Mouse (Mus musculus) adrenal gland, adult 2 months (tissue): ENCODE measurements around the gene Dusp3. TPM values are rescaled to one million over a fixed set of nuclear protein-coding genes. Genes with fewer than 3 reads are reported as not detected.
"Not testable (repeated sequence)": the region's sequence is repeated elsewhere in the genome, so short reads cannot be mapped to it uniquely, and the experiment has no call there.

Experiments used
- DNase-seq: peaks from one replicate; pipeline ENCODE4 v3.0.0; 2021
- polyA plus RNA-seq: library from polyadenylated mRNA; depleted of rRNA; stranded (reverse); fragments of >200 nt; gene quantifications from 2 replicates; pipeline ENCODE4 v1.2.3, GENCODE M21; 2012
- total RNA-seq, 2 experiments: library from RNA; stranded (reverse); gene quantifications; 2 replicates each; pipeline ENCODE4 v1.2.3; 2021

Dusp3 gene
- total and polyA plus RNA-seq, 3 experiments = 89.8 to 189 (median 151) TPM

DNA sequence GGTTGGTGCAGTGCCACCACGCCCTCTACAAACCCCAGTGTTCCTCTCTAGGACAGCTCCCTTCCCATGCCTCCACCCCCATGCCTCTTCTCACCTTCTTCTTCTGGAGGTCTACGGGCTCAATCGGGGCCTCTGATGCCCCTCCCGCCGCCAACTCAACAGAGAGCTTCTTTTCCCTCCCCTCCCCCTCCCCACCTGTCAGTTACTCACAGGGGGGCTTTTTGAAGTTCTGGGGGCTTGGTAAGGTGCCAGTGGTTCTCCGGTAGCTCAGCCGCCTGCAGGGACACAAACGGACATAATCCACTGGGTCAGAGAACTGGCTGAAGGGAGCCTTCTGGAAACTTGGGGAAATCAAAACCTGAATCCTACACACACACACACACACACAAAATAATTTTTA lies 24.7 kb upstream of the Dusp3 start:
- no peak for DNase-seq

DNA sequence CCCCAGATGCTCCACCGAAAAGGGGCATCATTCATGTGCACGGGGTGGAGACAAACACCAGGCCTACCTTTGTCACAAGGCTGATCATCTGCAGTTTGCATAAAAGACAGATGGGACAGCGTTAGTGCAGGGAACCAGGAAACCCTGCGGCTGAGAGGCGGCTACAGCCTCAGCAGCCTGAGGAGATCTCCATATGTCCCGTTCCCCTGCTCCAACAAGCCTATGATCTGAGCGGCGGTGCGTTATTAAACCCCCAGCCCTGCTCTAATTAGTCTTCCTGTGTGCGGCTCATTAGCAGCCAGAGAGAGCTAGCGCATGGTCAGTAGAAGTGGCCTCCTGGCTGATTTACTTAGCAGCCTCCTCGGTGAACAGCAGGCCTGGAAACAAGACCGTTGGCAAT lies 23.3 kb upstream of the Dusp3 start:
- no peak for DNase-seq

DNA sequence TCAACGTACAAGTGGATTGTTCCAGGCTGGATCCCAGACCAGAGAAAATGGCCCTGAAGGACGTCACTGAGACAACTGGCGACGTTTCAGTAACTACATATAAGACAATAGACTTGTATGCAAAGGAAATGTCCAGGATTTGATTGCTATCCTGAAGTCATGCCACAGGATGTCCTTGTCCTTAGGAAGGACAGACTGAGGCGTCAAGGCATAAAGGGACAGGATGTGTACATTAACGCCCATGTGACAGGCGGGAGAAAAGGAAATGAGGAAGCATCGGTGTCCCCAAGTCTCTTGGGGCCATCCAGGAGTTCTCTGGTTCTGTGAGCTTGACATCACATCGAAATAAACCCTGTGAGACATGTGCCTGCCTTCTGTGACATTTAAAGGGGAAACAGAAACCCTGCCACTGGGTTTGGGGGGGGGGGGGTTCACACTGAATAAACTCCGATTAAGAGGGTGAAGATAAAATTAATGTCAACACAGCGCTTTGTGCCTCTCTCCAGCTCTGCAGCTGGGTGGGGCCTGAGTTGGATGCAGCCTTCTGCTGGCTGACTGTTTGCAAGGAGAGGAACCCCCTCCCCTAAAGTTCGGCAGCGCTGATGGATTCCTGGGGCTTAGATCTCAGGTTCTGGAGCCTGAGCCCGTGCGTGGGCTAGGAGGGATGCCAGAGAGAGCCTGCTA lies 22.3 kb upstream of the Dusp3 start:
- no peak for DNase-seq

DNA sequence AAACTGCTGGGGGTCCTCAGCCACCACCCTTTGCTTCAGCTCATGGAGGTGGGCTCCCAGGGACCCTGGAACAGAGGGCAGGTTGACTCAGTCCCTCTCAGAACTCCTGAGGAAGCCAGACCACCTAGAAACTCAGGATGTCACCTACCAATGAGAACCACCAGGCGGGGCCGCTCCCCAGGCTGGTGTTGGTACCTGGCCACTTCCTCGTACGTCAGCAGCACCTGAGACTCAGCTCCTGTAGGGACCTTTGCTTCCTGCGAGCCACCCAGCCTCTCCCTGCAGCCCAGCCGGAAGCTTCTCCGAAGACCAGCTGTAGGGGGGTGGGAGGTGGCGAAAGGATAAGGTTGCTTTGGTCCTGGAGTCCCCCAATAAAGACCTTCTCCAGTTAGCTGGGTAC lies 21.6 kb upstream of the Dusp3 start:
- DNase-seq = no peak

DNA sequence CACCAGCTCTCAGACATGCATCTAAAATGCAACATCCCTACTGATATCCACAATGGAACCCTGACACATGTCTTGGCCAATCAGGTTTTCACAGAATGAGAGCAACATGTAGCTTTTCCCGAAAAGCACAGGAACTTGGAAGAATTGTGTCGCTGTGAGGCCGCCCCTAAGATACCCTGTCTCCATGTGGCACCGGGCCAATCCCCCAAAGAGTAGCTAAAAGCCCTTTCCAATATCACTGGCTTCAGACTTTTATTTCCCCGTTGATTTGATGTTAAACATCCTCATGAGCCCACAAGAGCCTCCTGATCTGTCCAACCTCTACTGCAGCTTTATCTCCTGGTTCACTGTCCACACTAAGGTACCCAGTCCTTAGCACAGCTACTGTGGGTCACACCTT lies 19.9 kb upstream of the Dusp3 start:
- no peak for DNase-seq

DNA sequence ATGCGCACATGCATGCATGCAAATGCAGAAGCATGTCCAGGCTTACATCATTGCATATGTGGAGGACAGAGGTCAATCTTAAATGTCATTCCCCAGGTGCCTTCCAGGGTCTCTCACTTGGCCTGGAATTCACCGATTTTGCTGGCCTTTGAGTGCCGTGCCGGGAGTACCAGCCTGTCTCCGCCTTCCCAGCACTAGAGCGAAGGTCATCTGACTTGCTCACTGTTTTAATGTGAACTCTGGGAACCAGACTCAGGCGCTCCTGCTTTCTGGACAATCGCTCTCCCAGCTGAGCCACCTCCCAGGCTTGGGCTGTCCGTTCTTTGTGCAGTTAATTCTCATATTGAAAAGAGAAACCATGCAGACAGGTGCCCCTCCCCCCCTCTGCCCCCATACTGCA lies 19.5 kb upstream of the Dusp3 start:
- no peak for DNase-seq

DNA sequence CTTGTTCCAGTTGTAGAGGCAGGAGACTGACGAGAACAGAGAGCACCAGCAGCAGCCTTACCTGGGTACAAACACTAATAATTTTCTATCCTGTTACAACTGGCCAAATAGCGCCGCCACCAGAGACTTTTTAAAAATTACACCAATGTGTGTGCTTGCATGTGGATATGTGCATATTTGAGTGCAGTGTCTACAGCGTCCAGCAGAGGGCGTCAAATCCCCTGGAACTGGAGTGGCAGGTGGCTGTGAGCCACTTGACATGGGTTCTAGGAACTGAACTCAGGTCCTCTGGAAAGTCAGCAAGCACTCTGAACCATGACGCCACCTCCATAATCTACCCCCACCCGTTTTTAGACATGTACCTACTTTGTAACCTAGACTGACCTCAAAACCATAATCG lies 17.4 kb upstream of the Dusp3 start:
- DNase-seq = no peak

DNA sequence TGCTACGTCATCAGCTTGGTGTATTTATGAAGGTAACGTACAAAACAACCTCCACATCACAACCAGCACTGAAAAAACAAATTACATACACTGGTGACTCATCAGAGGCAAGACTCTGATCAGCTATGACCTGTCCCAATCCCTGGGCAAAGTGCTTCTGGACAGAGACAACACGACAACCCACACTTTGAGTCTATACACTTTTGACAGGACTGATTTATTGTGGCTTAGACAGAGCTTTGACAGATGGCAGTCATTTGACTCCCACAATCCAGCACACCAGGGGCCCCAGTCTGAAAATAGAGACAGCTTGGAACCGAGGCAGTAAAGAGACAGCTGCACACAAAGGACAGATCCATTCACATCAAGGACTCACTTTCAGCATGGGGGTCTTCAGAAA lies 12.7 kb upstream of the Dusp3 start:
- no peak for DNase-seq

DNA sequence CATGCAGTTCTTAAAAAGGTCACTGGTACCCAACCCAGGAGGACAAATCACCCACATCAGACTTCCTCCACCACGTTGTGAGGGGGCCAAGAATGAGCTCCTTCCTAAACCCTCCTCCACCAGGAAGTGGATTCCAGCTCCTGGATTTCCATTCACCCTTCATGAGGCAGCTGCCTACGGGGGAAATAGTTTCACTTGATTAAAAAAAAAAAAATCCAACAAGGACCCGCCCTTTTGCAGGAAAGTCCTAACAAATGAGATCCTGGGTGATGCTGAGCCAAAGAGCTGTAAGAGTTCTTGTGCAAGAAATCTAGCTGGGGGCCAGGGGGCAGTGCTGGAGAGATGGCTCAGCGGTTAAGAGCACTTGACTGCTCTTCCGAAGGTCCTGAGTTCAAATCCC lies 11.4 kb upstream of the Dusp3 start:
- peak; percentile 28 for DNase-seq

DNA sequence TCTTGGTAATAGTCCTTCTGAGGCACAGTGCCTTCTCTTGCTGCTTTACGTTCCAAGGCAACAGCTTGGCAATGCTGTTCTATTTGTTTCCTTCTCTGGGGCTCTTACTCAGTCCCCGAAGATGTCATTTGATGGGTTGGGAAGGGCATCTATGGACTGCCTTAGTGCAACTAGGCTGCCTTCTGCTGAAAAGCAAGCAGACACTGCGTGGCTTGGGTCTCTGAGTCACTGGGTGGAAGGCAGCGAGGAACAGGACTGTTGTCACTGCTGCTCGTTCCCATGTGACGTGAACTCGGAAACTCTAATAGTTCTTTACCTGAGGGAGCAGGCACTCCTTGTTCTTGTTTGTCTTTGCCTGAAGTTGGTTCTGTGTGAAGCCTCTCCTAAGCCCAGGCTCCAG lies 9.1 kb upstream of the Dusp3 start:
- DNase-seq = no peak

DNA sequence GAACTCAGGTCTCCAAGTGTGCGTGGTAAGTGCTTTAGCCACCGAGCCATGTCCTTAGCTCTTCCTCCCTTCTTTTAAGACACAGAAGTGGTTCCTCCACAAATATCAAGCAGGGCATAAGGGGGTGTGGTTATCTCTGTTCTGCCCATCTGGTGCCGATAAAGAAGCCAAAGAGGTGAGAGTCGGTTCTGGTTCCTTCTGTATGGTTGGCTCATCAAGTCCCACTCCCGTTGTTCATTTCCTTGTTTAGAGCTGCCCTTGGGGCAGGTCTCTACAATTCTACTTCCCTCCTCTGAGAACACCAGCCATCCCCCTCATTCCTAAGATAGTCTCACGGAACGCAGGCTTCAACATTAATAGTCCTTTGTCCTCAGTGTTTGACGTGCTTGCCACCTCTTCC lies 7.3 kb upstream of the Dusp3 start:
- DNase-seq = no peak

DNA sequence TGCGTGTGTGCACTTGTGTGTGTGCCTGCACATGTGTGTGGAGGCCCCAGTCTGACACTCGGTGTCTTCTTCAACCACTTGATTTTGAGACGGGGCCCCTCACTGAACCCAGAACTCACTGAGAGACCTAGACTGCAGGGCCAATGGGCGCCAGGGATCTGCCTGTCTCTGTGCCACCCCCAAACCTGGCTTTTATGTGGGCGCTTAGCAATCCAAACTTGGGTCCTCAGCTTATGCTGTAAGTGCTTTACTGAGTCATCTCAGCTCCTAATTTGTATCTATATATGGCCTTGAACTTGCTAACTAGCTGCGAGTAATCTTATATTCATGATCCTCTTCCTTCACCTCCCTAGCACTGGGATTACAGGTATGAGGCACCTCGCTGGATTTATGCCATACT lies 5.6 kb upstream of the Dusp3 start:
- no peak for DNase-seq

DNA sequence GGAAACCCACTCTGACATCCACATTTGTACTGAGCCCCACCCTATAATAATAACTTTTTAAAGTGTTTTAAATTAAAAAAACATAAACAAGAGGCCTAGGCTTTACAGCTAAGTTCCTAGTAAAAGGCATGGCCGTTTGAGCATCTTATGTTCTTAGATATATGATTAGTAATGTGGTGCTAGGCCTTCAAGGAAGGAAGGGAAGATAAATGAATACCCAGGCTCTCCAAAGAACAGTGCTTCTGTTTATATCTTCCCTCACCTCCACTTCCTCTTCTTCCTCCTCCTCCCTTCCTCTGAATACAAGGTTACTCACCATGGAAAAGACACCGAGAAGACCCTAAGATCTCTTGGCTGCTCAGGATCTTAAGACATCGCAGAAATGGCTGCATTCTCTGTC lies 5.0 kb upstream of the Dusp3 start:
- DNase-seq = no peak

DNA sequence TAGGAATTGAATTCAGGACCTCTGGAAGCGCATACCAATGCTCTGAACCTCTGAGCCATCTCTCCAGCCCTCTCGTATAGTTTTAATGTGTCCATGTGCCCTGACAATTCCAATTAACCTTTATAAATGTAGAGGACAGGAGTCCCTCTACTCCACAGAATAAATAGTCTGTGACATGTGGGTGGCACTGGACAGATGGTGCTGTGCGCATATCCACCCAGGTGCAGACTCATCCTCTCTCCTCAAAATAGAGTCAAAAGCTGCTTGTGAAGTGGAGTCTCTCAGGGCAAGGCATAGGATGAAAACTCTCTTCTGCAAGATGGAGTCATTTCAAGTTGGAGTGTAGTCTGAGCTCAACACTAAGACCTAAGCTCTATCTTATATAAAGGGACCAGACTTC lies 3.4 kb upstream of the Dusp3 start:
- no peak for DNase-seq

DNA sequence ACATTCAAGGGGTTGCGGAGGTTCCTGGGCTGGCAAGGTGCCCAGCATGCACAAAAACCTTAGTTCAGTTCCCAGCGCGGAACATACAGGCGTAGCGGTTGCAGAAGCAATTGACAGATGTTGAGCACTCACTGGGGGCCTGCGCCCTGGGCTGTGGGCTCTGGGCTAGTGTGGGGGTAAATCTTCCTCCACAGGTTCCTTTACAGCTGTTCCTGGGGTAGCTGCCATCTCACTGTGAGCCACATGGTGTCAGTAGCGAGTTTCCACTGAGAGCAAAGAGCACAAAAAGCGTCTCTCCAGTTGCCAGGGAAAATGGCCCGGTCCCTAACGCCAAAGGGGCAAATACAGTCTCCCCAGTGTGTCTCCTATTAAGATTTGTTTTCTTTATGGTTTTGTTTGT lies 823 bp downstream of the Dusp3 start:
- DNase-seq = peak; percentile 86

DNA sequence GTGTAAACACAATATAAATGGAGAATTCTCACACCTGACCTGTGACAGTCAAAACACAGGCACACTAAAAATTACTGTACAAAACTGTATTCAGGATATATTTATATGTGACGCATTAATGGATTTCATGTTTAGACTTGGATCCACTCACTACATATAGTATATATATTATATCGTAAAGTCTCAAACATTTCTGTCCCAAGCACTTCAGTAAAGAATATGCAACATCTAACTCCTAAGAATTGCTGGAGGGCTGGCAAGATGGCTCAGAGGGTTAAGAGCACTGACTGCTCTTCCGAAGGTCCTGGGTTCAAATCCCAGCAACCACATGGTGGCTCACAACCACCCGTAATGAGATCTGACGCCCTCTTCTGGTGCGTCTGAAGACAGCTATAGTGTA lies 1.4 kb downstream of the Dusp3 start:
- DNase-seq = not testable (repeated sequence)

DNA sequence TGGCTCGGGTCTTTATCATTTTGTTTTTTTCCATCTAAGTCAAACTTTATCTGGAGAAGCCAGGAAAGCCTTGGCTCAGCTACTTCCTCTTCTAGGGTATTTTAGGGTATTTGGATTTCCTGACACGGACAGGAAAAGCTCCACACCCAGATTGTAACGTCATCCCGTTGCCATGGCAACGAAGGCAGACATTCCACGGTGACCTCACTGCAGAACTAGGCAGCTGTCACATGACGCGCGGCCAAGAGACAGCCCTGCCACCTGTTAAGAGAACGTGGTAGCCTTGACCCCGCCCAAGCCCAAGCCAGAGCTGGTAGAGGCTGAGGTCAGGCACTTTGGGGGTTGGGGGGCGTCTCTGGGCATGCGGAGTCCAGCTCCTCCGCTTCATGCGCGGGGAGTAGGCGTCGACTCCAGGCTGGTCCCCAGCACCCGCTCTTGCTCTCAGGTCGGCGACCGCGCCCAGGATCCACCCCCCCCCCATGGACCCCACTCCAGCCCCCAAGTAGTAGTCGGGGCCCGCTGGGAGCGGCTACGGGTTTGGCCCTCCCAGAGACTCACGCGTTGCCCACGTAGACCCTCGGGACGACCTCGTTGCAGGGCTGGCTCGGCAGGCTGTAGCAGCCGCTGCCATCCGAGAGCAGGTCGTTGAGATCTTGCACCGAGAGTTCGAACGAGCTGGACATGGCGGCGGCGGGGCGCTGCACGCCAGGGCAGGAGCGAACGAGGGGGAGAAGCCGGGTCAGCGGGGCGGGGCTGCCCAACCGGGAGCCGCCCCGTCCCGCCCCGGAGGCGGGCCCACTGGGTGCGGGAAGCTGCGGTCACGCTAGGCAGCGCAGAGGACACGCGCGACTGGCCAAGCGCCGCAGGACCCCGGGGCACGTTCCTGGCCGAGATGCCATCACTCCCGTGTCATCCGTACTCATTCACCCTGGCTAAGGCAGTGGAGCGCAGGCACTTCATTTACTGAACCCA lies 2.5 kb downstream of the Dusp3 start, which contains the start of gene Cfap97d1:
Gene Cfap97d1 (plus strand): TSS at position 226 of the 972 bp plus-strand sequence.
- peak; percentile 94 for DNase-seq

DNA sequence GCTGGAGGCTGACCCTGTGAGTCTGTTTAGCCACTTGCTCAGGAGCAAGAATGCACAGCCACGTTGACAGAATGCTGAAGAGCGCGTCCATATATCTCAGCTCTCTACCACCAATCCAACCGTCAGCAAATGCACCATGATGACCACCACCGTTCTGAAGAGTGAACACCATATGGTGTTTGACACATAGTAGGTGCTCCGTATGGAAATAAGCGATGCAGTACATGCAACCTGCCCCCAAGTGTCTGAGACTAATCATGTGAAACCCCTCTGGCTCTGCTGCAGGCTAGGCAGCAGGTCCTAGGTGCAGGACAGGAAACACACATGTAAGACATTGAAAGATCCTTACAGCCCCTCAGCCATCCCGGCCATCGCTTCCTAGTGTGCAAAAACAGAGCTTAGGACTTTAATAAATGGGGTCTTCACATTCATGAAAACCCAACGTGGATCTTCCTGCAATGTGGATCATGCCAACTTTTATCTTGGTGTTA lies 3.3 kb downstream of the Dusp3 start:
- DNase-seq = no peak

DNA sequence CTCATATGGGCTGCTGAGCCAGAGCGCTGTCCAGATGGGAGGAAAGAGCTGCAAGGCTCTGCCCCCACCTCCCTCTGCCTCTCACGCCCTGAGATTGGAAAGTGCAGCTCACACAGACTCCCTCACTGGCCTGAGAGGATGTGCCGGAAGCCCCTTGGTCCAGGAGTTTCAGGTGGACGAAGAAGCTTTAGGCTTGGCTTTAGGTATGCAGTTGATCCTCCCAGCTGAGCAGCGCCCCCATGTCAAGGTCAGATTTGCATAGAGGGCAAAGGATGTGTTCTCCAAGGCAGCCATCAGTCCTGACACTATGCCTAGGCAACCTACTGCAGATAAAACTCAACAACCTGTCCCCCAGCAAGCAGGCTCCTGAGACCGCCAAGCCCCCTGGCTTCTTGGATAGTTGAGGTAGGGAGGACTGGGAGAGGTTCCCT lies 3.8 kb downstream of the Dusp3 start:
- DNase-seq = peak; percentile 45

DNA sequence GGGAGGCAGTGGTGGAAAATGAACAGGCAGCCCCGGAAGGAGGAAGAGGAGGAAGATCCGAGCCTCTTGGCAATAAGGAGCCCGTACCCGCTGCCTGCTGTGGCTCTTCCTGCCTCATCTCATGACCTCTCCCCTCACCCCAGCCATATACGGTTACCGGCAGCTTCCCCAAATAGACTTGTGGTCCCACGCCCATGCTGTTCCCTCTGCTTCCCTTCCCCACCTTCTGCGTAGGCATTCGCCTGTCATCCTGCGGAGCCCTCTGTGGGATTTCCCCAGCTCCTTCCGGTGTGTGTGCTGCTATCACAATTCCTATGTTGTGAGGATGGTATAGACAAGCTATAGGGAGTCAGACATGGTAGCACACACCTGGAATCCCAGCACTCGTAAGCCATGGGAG lies 5.0 kb downstream of the Dusp3 start:
- DNase-seq = peak; percentile 48

DNA sequence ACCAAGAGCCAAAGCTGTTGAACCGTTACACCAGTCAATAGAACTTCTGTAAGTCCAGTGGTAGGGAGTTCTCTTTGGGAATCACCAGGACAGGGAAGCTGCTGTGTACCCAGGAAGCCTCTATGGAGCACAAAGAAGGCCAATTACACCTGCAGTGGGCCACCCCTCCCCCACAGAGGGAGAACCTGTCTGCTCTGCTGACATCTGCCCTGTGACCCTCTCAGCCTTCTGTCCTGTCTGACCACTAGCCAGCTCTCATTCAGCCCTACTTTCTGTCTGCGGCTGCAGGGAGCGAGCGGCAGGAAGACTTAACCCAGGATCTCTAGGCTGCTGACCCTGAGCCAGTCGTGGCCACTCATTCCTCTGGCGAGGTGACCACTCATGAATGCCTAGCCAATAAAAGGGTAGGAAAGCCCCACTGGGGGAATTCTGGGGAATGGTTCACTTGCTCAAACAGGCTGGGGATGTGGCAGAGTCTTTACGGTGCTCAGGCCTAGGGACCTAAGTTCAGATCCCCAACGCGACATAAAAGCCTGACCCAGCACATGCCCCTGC lies 6.1 kb downstream of the Dusp3 start:
- DNase-seq = no peak

DNA sequence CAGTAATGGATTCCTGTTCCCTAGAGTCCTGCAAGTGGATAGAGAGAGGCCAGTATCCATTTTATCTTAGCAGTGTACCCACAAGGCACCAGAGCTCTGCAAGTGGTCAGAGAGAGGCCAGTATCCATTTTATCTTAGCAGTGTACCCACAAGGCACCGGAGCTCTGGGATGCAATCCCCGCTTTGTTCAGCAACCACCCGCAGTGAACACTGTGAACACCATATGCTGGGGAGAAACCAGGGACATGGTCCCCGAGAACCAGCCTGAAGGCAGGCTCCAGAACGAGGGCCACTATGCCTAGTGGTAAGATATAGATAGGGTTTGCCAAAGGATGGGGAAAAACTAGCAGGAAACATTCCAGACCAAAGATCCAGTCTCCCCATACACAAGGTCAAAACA lies 7.7 kb downstream of the Dusp3 start:
- DNase-seq = no peak

DNA sequence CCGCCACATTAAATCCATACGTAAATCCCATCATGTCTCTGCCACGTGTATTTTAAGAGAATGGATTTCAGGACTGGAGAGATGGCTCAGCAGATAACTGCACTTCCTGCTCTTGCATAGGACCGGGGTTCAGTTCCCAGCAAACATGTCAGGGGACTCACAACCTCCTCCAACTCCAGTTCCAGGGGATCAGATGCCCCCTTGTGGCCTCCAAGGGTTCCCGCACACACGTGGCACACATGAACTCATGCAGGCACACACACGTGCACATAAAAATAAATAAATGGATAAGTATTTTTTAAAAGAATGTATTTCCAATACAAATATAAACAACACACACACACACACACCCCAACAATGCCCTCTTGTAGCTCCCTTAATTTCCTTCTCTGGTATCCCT lies 9.9 kb downstream of the Dusp3 start:
- DNase-seq = no peak
